Mouse (Mus musculus): ENCODE results near the gene 2200002D01Rik.

DNA sequence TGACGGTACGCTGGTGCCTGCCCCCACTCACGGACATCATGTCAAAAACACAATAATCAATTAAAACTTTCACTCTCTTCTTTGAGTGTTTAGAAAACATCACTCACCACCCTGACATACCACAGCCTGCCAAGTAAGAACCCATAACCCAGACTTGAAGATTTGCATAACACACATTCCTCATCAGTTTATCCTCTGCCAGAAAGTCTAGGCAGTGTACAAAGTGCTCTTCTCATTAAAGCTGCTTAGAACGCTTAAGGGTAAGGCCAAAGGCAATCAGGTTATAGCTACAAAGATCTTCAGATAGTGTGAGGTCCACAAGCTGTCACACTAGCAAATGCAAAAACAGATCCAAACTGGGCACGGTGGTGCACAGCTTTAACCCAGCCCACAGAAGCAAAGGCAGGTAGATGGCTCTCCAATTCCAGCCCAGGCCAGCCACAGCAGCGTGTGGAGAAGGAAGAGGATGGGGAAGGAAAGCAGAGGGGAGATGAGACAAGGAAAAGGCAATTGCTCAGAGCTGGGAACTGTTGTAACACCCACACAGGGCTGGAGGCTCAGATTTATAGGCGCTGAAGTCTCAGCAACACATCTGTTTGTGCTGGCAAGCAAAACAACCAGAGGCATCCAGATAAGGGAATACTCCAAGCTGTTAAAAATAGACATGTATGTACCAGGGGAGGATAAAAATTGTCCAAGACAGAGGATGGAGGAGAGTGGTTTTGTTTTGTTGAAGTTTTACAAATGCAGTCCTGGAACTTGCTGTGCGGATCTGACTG lies 23.6 kb upstream of the 2200002D01Rik start:
- TF ChIP-seq CTCF (IDR thresholded peaks at IDR 0.05; ENCODE audit: low read depth, low read length) (no peak), POLR2A (IDR thresholded peaks at IDR 0.05; ENCODE audit: extremely low read depth, insufficient read depth, low read length) (no peak)
